12 mouse cellular contexts compared by ENCODE assay signal in the genomic region with DNA sequence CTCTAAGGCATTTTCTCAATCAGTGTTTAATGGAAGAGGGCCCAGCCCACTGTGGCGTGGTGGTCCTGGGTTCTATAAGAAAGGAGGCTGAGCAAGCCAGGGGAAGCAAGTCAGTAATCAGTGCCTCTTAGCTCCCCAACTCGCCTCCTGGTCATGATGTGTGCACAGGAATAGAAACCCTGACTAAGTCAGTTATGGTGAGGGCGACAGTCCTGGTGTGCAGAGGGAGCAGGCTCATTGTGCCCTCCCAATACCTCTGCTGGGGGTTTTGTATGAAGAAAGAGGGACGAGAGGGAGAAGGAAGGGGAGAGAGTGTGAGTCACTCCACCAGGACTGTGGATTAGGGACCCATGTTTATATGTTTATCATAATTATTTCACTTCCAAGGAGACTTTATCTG. TPM values are rescaled to one million over a fixed set of nuclear protein-coding genes. Genes with fewer than 3 reads are reported as not detected.
"Had no signal": no experiment of that assay in that cellular context is flagged by ENCODE, and none has a peak within 500 bp of the region (broad histone marks: within the 10 kb centered on the region; RNA-seq: fewer than 3 reads in every experiment).

No protein-coding gene starts in this region.

RNA-seq across cellular contexts. Expression of gene Apol9b, which starts 5.1 kb away (rescaled TPM):
- polyA plus RNA-seq: liver, embryonic 13.5 days; lung, embryonic 15.5 days; midbrain, embryonic 11.5 days; midbrain, embryonic 13.5 days; midbrain, embryonic 15.5 days; midbrain, postnatal 0 days; neural tube, embryonic 11.5 days had no signal

RNA-seq across cellular contexts. Expression of gene Apol8, which starts 22.9 kb away (rescaled TPM):
- polyA plus RNA-seq: lung, adult 2 months; lung, embryonic 15.5 days; macrophage; neural tube, embryonic 13.5 days had no signal

RNA-seq across cellular contexts. Expression of gene Apol7e, which starts 35.2 kb away (rescaled TPM):
- polyA plus RNA-seq: liver, embryonic 13.5 days; lung, postnatal 0 days; midbrain, embryonic 11.5 days; midbrain, embryonic 13.5 days; midbrain, embryonic 15.5 days; midbrain, postnatal 0 days; neural tube, embryonic 11.5 days; neural tube, embryonic 15.5 days had no signal
